Mouse (Mus musculus) layer of hippocampus, postnatal 36 days (tissue): Measurements from ENCODE around the gene Pptc7. TPM values are rescaled to one million over a fixed set of nuclear protein-coding genes. Genes with fewer than 3 reads are reported as not detected.
A peak's percentile ranks its signal among the peaks of the same experiment; 100 is the strongest.

Source experiments
- DNase-seq, 2 experiments: peaks; one replicate each; pipeline ENCODE4 v3.0.0; 2022
- total RNA-seq, 2 experiments: library from RNA; stranded (reverse); gene quantifications; 2 replicates each; pipeline ENCODE4 v1.2.3; 2021

The Pptc7 gene
- total RNA-seq, 2 experiments from 2014 or later, result 41.1 to 43.6 TPM

GRCm38 (mm10) chr5:122336554-122337294 is 52.6 kb downstream of the Pptc7 start:
- DNase-seq, result no peak

GRCm38 (mm10) chr5:122342874-122343273 is 58.7 kb downstream of the Pptc7 start:
- DNase-seq, result no peak

GRCm38 (mm10) chr5:122343768-122344167 is 59.6 kb downstream of the Pptc7 start:
- DNase-seq, result no peak

GRCm38 (mm10) chr5:122344260-122344659 is 60.1 kb downstream of the Pptc7 start:
- peak; percentile 50 to 54 for DNase-seq

- no peak for DNase-seq
Observed at GRCm38 (mm10) chr5:122345777-122346176, 61.6 kb downstream of the Pptc7 start.

GRCm38 (mm10) chr5:122353807-122354491 is 69.8 kb downstream of the Pptc7 start, which contains the start of the genes Rad9b and Vps29:
Rad9b (minus strand) TSS chr5:122354233.
Vps29 (plus strand) TSS chr5:122354369.
- DNase-seq, result peak; percentile 95 to 96

- no peak for DNase-seq
Observed at GRCm38 (mm10) chr5:122354492-122355067, 70.4 kb downstream of the Pptc7 start.

GRCm38 (mm10) chr5:122371591-122372191 is 87.5 kb downstream of the Pptc7 start, which contains the start of gene Gpn3:
Gpn3 (plus strand) TSS chr5:122371876.
- no peak for DNase-seq

GRCm38 (mm10) chr5:122372192-122372769 is 88.1 kb downstream of the Pptc7 start, which contains the start of gene Fam216a:
Fam216a (minus strand) TSS chr5:122372364.
- DNase-seq, result peak; percentile 99 to 100

GRCm38 (mm10) chr5:122372878-122373277 is 88.7 kb downstream of the Pptc7 start:
- no peak for DNase-seq

Other genes starting within 250 kb of the Pptc7 start
- gene Cux2, start 234.3 kb upstream of the Pptc7 start, total RNA-seq, result 10 to 100 TPM; 32.7 to 33.8 TPM
- gene Myl2, start 183.4 kb upstream of the Pptc7 start, total RNA-seq, result 1 to 10 TPM; 1.0 to 1.1 TPM
- 1 to 10 TPM in 1 of 2 experiments, under 1 TPM in 1; 0.68 to 1.1 TPM for gene Ccdc63, start 143.5 kb upstream of the Pptc7 start, total RNA-seq
- 100 to 1,000 TPM; 223 to 225 TPM for gene Ppp1cc, start 126.1 kb upstream of the Pptc7 start, total RNA-seq
- gene Hvcn1, start 77.6 kb upstream of the Pptc7 start, total RNA-seq, result 1 to 10 TPM; 2.4 to 3.3 TPM
- gene Tctn1, start 19.9 kb upstream of the Pptc7 start, total RNA-seq, result 10 to 100 TPM; 11.5 to 14.5 TPM
- gene Rad9b, start 69.9 kb downstream of the Pptc7 start, total RNA-seq, result 1 to 10 TPM; 4.5 to 4.9 TPM
- 100 to 1,000 TPM; 173 to 175 TPM for gene Vps29, start 70.0 kb downstream of the Pptc7 start, total RNA-seq
- 10 to 100 TPM; 29.7 to 31.4 TPM for gene Gpn3, start 87.5 kb downstream of the Pptc7 start, total RNA-seq
- 10 to 100 TPM; 76.0 to 81.9 TPM for gene Fam216a, start 88.0 kb downstream of the Pptc7 start, total RNA-seq
- 100 to 1,000 TPM; 260 to 262 TPM for gene Arpc3, start 107.5 kb downstream of the Pptc7 start, total RNA-seq
- gene Anapc7, start 137.3 kb downstream of the Pptc7 start, total RNA-seq, result 10 to 100 TPM; 28.6 to 30.5 TPM
- gene Atp2a2, start 217.9 kb downstream of the Pptc7 start, total RNA-seq, result 100 to 1,000 TPM; 639 to 686 TPM